In the genomic region with DNA sequence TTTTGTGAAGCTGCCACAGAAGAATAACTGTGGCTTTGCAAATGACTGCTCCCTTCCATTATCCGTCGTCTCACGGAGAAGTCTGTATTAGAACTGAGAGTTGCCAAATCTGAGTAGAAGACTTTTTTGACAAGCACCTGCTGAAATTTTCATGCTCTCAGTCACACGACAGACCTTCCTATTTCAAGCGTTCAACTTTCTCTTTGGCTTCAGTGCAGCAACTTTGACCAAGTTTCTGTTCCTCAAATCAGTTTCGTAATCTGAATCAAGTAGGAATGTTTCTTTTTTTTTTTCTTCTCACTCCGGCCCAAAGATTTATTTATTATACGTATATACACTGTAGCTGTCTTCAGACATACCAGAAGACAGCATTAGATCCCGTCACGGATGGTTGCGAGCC, we compare ENCODE assay signal across 24 mouse cellular contexts. TPM values are rescaled to one million over a fixed set of nuclear protein-coding genes. Genes with fewer than 3 reads are reported as not detected.
A peak's percentile ranks its signal among the peaks of the same experiment; 100 is the strongest.
DNase-seq lines count a peak whose midpoint lies in the region; ATAC-seq and TF ChIP-seq lines count a peak whose summit lies in the region.
"Had no signal": no experiment of that assay in that cellular context is flagged by ENCODE, and none has a peak within 500 bp of the region (broad histone marks: within the 10 kb centered on the region; RNA-seq: fewer than 3 reads in every experiment).

No protein-coding gene starts in this region.

- no peak for TF ChIP-seq POLR2A in CH12.LX (IDR thresholded peaks at IDR 0.05; ENCODE audit: low read depth, low read length)

- H3K27me3 ChIP-seq in CH12.LX (replicated peaks) = peaks cover 2% of the 10 kb centered on the region
- H3K27me3 ChIP-seq: embryonic facial prominence, embryonic 15.5 days; neural tube, embryonic 13.5 days had no signal

- no peak overlapping the region for H3K4me3 ChIP-seq in CH12.LX (replicated peaks in 1 of 3; ENCODE audit: low read depth in 2 of 3, low read length in 2 of 3, poor library complexity in 1 of 3)
- H3K4me3 ChIP-seq: embryonic facial prominence, embryonic 15.5 days; heart, embryonic 10.5 days; hindbrain, embryonic 12.5 days; midbrain, embryonic 10.5 days; neural tube, embryonic 13.5 days had no signal

- no peak for TF ChIP-seq CTCF in CH12.LX (conservative IDR thresholded peaks at IDR 0.05 in 1 of 2, IDR thresholded peaks at IDR 0.05 in 1 of 2; ENCODE audit: low read depth in 2 of 2, low read length in 2 of 2)

- dilution Hi-C loops in CH12.LX (cut with MboI; ENCODE audit: extremely low pct_ligation_motif_present, extremely low pct_unique_long_range_greater_than_20kb, low sequenced_read_pairs) = no loop called here

- DNase-seq in lung, postnatal 25 days (ENCODE audit: low spot score) = peak; percentile 26
- no peak for DNase-seq in lung, postnatal 14 days
- DNase-seq in CH12.LX (ENCODE audit: extremely low read depth) = peak; percentile 92
- peak; percentile 31 for DNase-seq in skeletal muscle tissue, adult 2 months (ENCODE audit: low read depth, low spot score)
- DNase-seq in cerebellum, postnatal 36 days = no peak
- DNase-seq: adrenal gland, adult 8-10 months; cerebellum, postnatal 14 days; gastrocnemius, postnatal 36 days; heart, postnatal 10 days; kidney, adult 9 months; kidney, postnatal 25 days; lung, embryonic 14.5 days; right cerebral cortex, postnatal 14 days; thymus, postnatal 36 days had no signal

- peaks cover 6 to 32% of the 10 kb centered on the region in 2 experiments; a peak in 2 of 4 replicates for H3K4me1 ChIP-seq in CH12.LX (ENCODE audit: control insufficient read depth in 1 of 2, insufficient read depth in 2 of 2)
- H3K4me1 ChIP-seq: embryonic facial prominence, embryonic 15.5 days had no signal

- in situ Hi-C loops in CH12.LX (cut with MboI; ENCODE audit: low pct_ligation_motif_present, low pct_unique_long_range_greater_than_20kb, low sequenced_read_pairs) = no loop called here

- no peaks in the 10 kb centered on the region for H3K36me3 ChIP-seq in CH12.LX (replicated peaks in 1 of 2; ENCODE audit: control insufficient read depth in 1 of 2, insufficient read depth in 1 of 2, low read length in 1 of 2)
- H3K36me3 ChIP-seq: embryonic facial prominence, embryonic 15.5 days; heart, embryonic 10.5 days; hindbrain, embryonic 12.5 days; midbrain, embryonic 10.5 days; neural tube, embryonic 13.5 days had no signal

- no peaks in the 10 kb centered on the region for H3K9me3 ChIP-seq in CH12.LX (replicated peaks; ENCODE audit: low read length)
- H3K9me3 ChIP-seq: embryonic facial prominence, embryonic 15.5 days; heart, embryonic 10.5 days; hindbrain, embryonic 12.5 days; midbrain, embryonic 10.5 days; neural tube, embryonic 13.5 days had no signal

- peak; percentile 60 to 62 for ATAC-seq in hematopoietic stem cell, adult 5-6 weeks (replicated peaks in 1 of 2; ENCODE audit: insufficient read depth in 1 of 2, low FRiP score in 2 of 2, low TSS enrichment in 1 of 2, low read depth in 1 of 2, poor library complexity in 2 of 2, severe bottlenecking in 2 of 2)
- no peak for ATAC-seq in megakaryocyte-erythroid progenitor cell, adult 5-6 weeks (replicated peaks; ENCODE audit: low FRiP score, low TSS enrichment, poor library complexity, severe bottlenecking)
- ATAC-seq: forebrain, embryonic 16.5 days; inflammation-experienced regulatory T-cells, adult 6 months had no signal

- H3K27ac ChIP-seq in CH12.LX (ENCODE audit: insufficient read depth, low read depth) = no peak overlapping the region
- H3K27ac ChIP-seq: embryonic facial prominence, embryonic 15.5 days; heart, embryonic 10.5 days; hindbrain, embryonic 12.5 days; midbrain, embryonic 10.5 days; neural tube, embryonic 13.5 days had no signal

- TF ChIP-seq EP300 in CH12.LX (IDR thresholded peaks at IDR 0.05; ENCODE audit: low read length) = peak; percentile 99

- no peak overlapping the region for H3K9ac ChIP-seq in CH12.LX (ENCODE audit: insufficient read depth, low read depth)
- H3K9ac ChIP-seq: embryonic facial prominence, embryonic 15.5 days; hindbrain, embryonic 12.5 days; lung, embryonic 14.5 days; neural tube, embryonic 13.5 days had no signal

- no peak; the same call in 1 of the 2 replicates for TF ChIP-seq RAD21 in CH12.LX (IDR thresholded peaks at IDR 0.05; ENCODE audit: low read depth, low read length)

- no peaks in the 10 kb centered on the region for H3K79me2 ChIP-seq in CH12.LX (replicated peaks; ENCODE audit: control insufficient read depth, extremely low read depth, insufficient read depth, poor library complexity, severe bottlenecking)

- peak overlapping the region; percentile 52 for H3K4me2 ChIP-seq in CH12.LX (ENCODE audit: insufficient read depth, low read depth, poor library complexity, severe bottlenecking)
- H3K4me2 ChIP-seq: embryonic facial prominence, embryonic 15.5 days; hindbrain, embryonic 12.5 days; liver, embryonic 11.5 days; lung, embryonic 14.5 days; neural tube, embryonic 13.5 days had no signal

TF ChIP-seq in CH12.LX, 34 proteins besides CTCF, POLR2A, EP300 and RAD21:
- TF ChIP-seq SMC3 (IDR thresholded peaks at IDR 0.05; ENCODE audit: low read depth, low read length) (no peak), NRF1 (IDR thresholded peaks at IDR 0.05; ENCODE audit: low read depth, low read length) (no peak), SIN3A (IDR thresholded peaks at IDR 0.05; ENCODE audit: low read length) (peak; percentile 88; the same call in 1 of the 2 replicates), ETS1 (conservative IDR thresholded peaks at IDR 0.05; ENCODE audit: low read depth, low read length) (peak; percentile 98), JUN (IDR thresholded peaks at IDR 0.05; ENCODE audit: insufficient read depth, low read depth, low read length) (peak; percentile 47; the same call in 1 of the 2 replicates), KAT2A (IDR thresholded peaks at IDR 0.05; ENCODE audit: insufficient replicate concordance, low read length) (no peak), ZNF384 (IDR thresholded peaks at IDR 0.05; ENCODE audit: low read depth, low read length) (peak; percentile 97), MYC (IDR thresholded peaks at IDR 0.05; ENCODE audit: low read depth, low read length) (peak; percentile 86; the same call in 1 of the 2 replicates), USF1 (IDR thresholded peaks at IDR 0.05; ENCODE audit: low read depth, low read length) (no peak), ZC3H11A (IDR thresholded peaks at IDR 0.05; ENCODE audit: low read depth, low read length) (no peak), PAX5 (IDR thresholded peaks at IDR 0.05; ENCODE audit: low read length) (no peak), E2F4 (IDR thresholded peaks at IDR 0.05; ENCODE audit: insufficient replicate concordance, low read depth, low read length) (no peak), IRF4 (IDR thresholded peaks at IDR 0.05; ENCODE audit: low read depth, low read length) (peak; percentile 99), JUND (conservative IDR thresholded peaks at IDR 0.05; ENCODE audit: low read depth, low read length) (peak; percentile 80), MAZ (IDR thresholded peaks at IDR 0.05; ENCODE audit: low read depth, low read length) (peak; percentile 70; the same call in 1 of the 2 replicates), MAX (IDR thresholded peaks at IDR 0.05; ENCODE audit: low read length) (no peak), RCOR1 (conservative IDR thresholded peaks at IDR 0.05; ENCODE audit: low read depth, low read length) (peak; percentile 100), MXI1 (IDR thresholded peaks at IDR 0.05; ENCODE audit: low read depth, low read length) (peak; percentile 38), MAFK (IDR thresholded peaks at IDR 0.05; ENCODE audit: insufficient replicate concordance, low read length) (peak; percentile 89), BHLHE40 (IDR thresholded peaks at IDR 0.05; ENCODE audit: low read depth, low read length) (peak; percentile 100), ZMIZ1 (IDR thresholded peaks at IDR 0.05; ENCODE audit: low read depth, low read length) (no peak), HCFC1 (IDR thresholded peaks at IDR 0.05; ENCODE audit: low read depth, low read length) (no peak), ELF1 (IDR thresholded peaks at IDR 0.05; ENCODE audit: low read depth, low read length) (no peak), GABPA (IDR thresholded peaks at IDR 0.05; ENCODE audit: insufficient replicate concordance, low read depth, low read length) (no peak), TCF12 (IDR thresholded peaks at IDR 0.05; ENCODE audit: low read depth, low read length) (peak; percentile 90), ZKSCAN1 (IDR thresholded peaks at IDR 0.05; ENCODE audit: borderline replicate concordance, low read depth, low read length) (no peak), USF2 (conservative IDR thresholded peaks at IDR 0.05; ENCODE audit: low read depth, low read length) (no peak), POLR2AphosphoS2 (IDR thresholded peaks at IDR 0.05; ENCODE audit: low read depth, low read length) (no peak), CHD2 (IDR thresholded peaks at IDR 0.05; ENCODE audit: low read length) (peak; percentile 31; the same call in 1 of the 2 replicates), CHD1 (IDR thresholded peaks at IDR 0.05; ENCODE audit: low read depth, low read length) (no peak), NELFE (IDR thresholded peaks at IDR 0.05; ENCODE audit: low read depth, low read length) (no peak), TBP (conservative IDR thresholded peaks at IDR 0.05; ENCODE audit: low read depth, low read length) (0 out of 2 replicates have a peak, but pooled peaks have one; percentile 16), MEF2A (IDR thresholded peaks at IDR 0.05; ENCODE audit: borderline replicate concordance, low read depth, low read length) (peak; percentile 97), UBTF (IDR thresholded peaks at IDR 0.05; ENCODE audit: low read depth, low read length) (no peak)

RNA-seq across cellular contexts. Expression of a gene that starts 16.6 kb away (rescaled TPM):
- total RNA-seq in CH12.LX (2012; rRNA removed) (17.5 and 19.2 TPM in 2 replicates), CH12.LX (2014; rRNA removed) (5.6 and 6.0 TPM in 2 replicates)
- 57.2 and 60.4 TPM in 2 replicates for polyA plus RNA-seq in CH12.LX (2012; ENCODE audit: insufficient read length, low read depth)
- total RNA-seq in hematopoietic stem cell, adult 5-6 weeks (2017) = 14.4 and 26.1 TPM in 2 replicates
- 95.6 and 120 TPM in 2 replicates for total RNA-seq in megakaryocyte-erythroid progenitor cell, adult 5-6 weeks (2014; fragmentation: Nextera tagmentation)
- 25.1 and 25.6 TPM in 2 replicates for total RNA-seq in megakaryocyte-erythroid progenitor cell, adult 5-6 weeks (2017)

Comparison
In these comparisons a context has a peak if more than half of its experiments do, and no peak if none do; other contexts are left out.
1. DNase-seq: peak in lung, postnatal 25 days (single experiment), CH12.LX (single experiment) and skeletal muscle tissue, adult 2 months (single experiment); none in lung, postnatal 14 days (single experiment) and cerebellum, postnatal 36 days (0 of 2).